ENCODE assay signal across 7 mouse cellular contexts in genomic region chr10:128704491-128705316, GRCm38 (mm10). TPM values are rescaled to one million over a fixed set of nuclear protein-coding genes. Genes with fewer than 3 reads are reported as not detected.
DNase-seq lines count a peak whose midpoint lies in the region; ATAC-seq and TF ChIP-seq lines count a peak whose summit lies in the region.

Gene Cdk2 (minus strand): TSS chr10:128705031.

- H3K9ac ChIP-seq in intestine, postnatal 0 days (ENCODE audit: low read depth, low read length), result peak within 1 kb of the TSS; percentile 76
- H3K9ac ChIP-seq in midbrain, embryonic 13.5 days (replicated peaks), result peak within 1 kb of the TSS; percentile 71

- peak within 1 kb of the TSS; percentile 81 for H3K4me2 ChIP-seq in intestine, postnatal 0 days (replicated peaks; ENCODE audit: low read depth)
- H3K4me2 ChIP-seq in midbrain, embryonic 13.5 days (replicated peaks), result peak within 1 kb of the TSS; percentile 89

- peak; percentile 94 for ATAC-seq in intestine, postnatal 0 days
- peak; percentile 95 for ATAC-seq in midbrain, embryonic 13.5 days

- no peak for TF ChIP-seq CTCF in intestine, postnatal 0 days (IDR thresholded peaks at IDR 0.05; ENCODE audit: low read depth)

- peaks cover 4% of the 10 kb centered on the region; the same call in 1 of the 2 replicates for H3K4me1 ChIP-seq in intestine, postnatal 0 days (replicated peaks; ENCODE audit: control insufficient read depth, insufficient read depth, low read length)
- peaks cover 27% of the 10 kb centered on the region for H3K4me1 ChIP-seq in limb, embryonic 10.5 days
- peaks cover 16% of the 10 kb centered on the region for H3K4me1 ChIP-seq in midbrain, embryonic 13.5 days (replicated peaks)

- under 1% methylated on average over 62 of the region's 62 CpGs for WGBS in intestine, postnatal 0 days
- under 1% methylated on average over 62 of the region's 62 CpGs for WGBS in limb, embryonic 10.5 days
- under 1% methylated on average over 62 of the region's 62 CpGs for WGBS in midbrain, embryonic 13.5 days

- H3K36me3 ChIP-seq in intestine, postnatal 0 days (ENCODE audit: control insufficient read depth, insufficient read depth), result peaks cover 12% of the 10 kb centered on the region; the same call in 1 of the 2 replicates
- H3K36me3 ChIP-seq in limb, embryonic 10.5 days, result peaks cover 38% of the 10 kb centered on the region
- 0 out of 2 replicates have a peak, but pooled peaks cover 3% of the 10 kb centered on the region for H3K36me3 ChIP-seq in midbrain, embryonic 13.5 days

- H3K9me3 ChIP-seq in intestine, postnatal 0 days (ENCODE audit: control insufficient read depth), result no peaks in the 10 kb centered on the region
- no peaks in the 10 kb centered on the region for H3K9me3 ChIP-seq in limb, embryonic 10.5 days (replicated peaks)
- H3K9me3 ChIP-seq in midbrain, embryonic 13.5 days, result no peaks in the 10 kb centered on the region

- no peaks in the 10 kb centered on the region for H3K27me3 ChIP-seq in intestine, postnatal 0 days (replicated peaks; ENCODE audit: control insufficient read depth, insufficient read depth, low read length)
- no peaks in the 10 kb centered on the region for H3K27me3 ChIP-seq in limb, embryonic 10.5 days (ENCODE audit: low read depth, poor library complexity, severe bottlenecking)
- peaks cover 3% of the 10 kb centered on the region; the same call in 1 of the 2 replicates for H3K27me3 ChIP-seq in midbrain, embryonic 13.5 days

- H3K27ac ChIP-seq in intestine, postnatal 0 days (ENCODE audit: low read depth, low read length), result peak within 1 kb of the TSS; percentile 89
- H3K27ac ChIP-seq in limb, embryonic 10.5 days, result peak within 1 kb of the TSS; percentile 97
- peak within 1 kb of the TSS; percentile 68 for H3K27ac ChIP-seq in midbrain, embryonic 13.5 days

- H3K4me3 ChIP-seq in intestine, postnatal 0 days (ENCODE audit: low read depth, low read length), result peak within 1 kb of the TSS; percentile 86
- peak within 1 kb of the TSS; percentile 95 for H3K4me3 ChIP-seq in limb, embryonic 10.5 days
- H3K4me3 ChIP-seq in midbrain, embryonic 13.5 days (replicated peaks), result peak within 1 kb of the TSS; percentile 73

- peak; percentile 88 for DNase-seq in adrenal gland, adult 8-10 months
- DNase-seq in embryo, embryonic 9.5 days (ENCODE audit: extremely low spot score), result peak; percentile 95
- DNase-seq in gonadal fat pad, adult 2 months (ENCODE audit: low read depth), result no peak
- peak; percentile 97 for DNase-seq in limb, embryonic 10.5 days (ENCODE audit: low spot score)
- DNase-seq in spleen, adult 12 weeks (ENCODE audit: low spot score), result peak; percentile 83

RNA-seq across cellular contexts. Expression of gene Cdk2, which starts in this region (rescaled TPM):
- 10 to 100 TPM; 13.4 to 26.6 (median 19.3) TPM for total RNA-seq in adrenal gland, adult 8-10 months (2022)
- polyA plus RNA-seq in gonadal fat pad, adult 2 months (2012; rRNA removed), result 19.5 and 23.5 TPM in 2 replicates
- 23.3 and 24.1 TPM in 2 replicates for polyA plus RNA-seq in intestine, postnatal 0 days (2015; fragmentation: Nextera tagmentation; extraction: Ambion mirVana)
- polyA plus RNA-seq in limb, embryonic 10.5 days (2016; fragmentation: Nextera tagmentation; extraction: Ambion mirVana), result 136 and 150 TPM in 2 replicates
- polyA plus RNA-seq in midbrain, embryonic 13.5 days (2015; fragmentation: Nextera tagmentation; extraction: Ambion mirVana), result 36.2 TPM in 2 replicates
